Mouse (Mus musculus): ENCODE results near the gene Cavin1. TPM values are rescaled to one million over a fixed set of nuclear protein-coding genes. Genes with fewer than 3 reads are reported as not detected.
A peak's percentile ranks its signal among the peaks of the same experiment; 100 is the strongest.

Cavin1 gene
- total RNA-seq, 1 experiment from 2014 or later: 0.93 TPM

DNA sequence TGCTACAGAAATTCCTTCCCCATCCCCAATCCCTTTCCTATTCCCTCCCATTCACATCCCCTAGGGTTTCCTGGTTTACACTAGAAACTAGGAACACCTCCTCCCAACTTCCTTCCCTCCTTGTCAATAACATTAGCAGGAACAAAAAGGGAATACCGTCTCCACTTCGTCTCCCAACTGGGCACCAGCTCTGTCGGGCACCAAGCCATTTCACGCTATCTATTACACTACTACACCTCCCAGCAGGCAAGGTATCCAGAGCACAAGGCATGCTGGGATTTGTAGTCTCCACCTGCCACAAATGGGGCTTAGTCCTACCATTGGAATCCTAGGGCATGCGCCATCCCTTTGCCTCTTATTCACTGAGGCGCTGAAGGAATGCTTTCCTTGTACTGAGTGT, 10.1 kb downstream of the Cavin1 start:
- ATAC-seq (ENCODE audit: extremely low read depth, insufficient number of reproducible peaks, low FRiP score, poor library complexity, severe bottlenecking): no peak

DNA sequence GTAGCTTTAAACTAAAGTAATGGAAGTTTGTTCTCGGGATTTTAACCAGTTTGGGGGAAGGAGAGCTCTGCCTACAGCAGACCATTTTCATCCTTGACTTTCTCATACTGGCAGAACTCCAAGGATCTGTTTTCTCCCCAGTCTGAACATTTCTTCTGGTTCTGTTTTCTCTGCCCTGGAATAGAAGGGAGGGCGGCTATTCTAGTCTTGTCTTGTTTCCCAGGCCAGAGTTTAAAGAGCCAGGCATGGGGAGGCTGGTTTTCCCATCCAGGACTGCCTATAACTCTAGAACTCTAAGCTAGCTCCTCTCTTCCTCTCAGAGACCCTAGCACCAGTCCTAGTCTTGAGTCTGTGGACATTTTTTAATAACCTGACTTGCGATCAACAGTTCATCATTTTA, 10.9 kb downstream of the Cavin1 start:
- no peak for ATAC-seq (ENCODE audit: extremely low read depth, insufficient number of reproducible peaks, low FRiP score, poor library complexity, severe bottlenecking)

DNA sequence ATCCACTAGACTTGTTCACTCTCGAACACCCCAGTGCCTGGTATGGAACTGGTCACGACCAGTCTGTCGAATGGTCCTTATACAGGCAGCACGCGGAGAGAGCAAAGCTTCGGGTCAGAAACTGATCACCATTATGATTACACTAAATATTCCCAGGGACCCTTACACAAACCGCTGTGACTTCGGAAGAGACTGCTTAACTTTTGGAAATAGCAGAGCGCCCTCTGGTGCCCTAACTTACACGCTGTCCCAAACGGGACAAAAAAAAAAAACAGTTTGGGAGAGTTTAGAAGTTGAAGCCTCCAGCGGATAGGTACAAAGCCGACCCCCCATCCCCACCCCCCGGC, 11.2 kb downstream of the Cavin1 start:
- peak; percentile 31; the same call in 1 of the 2 replicates for ATAC-seq (ENCODE audit: extremely low read depth, insufficient number of reproducible peaks, low FRiP score, poor library complexity, severe bottlenecking)

DNA sequence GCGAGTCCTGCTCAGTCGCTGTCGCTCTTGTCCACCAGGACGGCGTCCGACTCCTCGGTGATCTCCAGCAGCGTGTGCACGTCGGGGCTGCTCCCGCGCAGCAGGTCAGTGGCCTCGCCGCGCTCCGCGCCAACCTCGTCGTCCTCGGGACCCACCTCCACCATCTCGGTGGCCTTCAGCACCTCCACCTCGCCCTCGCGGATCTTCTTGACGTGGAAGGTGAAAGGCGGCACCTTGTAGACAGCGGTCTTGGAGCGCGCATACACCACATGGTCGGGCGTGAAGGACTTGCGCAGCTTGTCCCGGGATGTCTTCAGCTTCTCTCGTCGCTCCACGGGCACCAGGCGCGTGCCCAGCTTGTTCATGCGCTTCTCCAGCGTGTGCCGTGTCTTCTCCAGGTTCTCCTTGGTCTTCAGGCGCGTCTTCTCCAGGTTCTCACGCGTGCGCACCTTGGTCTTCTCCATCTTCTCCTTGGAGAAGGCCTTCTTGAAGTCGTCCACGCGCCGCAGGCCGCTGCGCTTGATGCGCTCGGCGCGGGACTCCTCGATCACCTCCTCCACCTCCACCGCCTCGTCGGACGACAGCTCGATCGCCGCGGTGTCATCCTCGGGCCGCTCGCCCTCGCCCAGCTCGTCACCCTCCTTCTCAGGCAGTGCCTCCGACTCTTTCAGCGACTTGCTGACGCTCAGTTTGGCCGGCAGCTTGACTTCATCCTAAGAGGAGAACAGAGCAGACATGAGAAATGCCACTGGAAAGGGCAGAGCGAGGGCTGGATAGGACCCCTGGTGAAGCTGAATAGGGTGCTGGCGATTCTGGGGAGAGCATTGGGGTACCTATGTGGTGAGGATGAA, 11.8 kb downstream of the Cavin1 start:
- no peak for ATAC-seq (ENCODE audit: extremely low read depth, insufficient number of reproducible peaks, low FRiP score, poor library complexity, severe bottlenecking)

DNA sequence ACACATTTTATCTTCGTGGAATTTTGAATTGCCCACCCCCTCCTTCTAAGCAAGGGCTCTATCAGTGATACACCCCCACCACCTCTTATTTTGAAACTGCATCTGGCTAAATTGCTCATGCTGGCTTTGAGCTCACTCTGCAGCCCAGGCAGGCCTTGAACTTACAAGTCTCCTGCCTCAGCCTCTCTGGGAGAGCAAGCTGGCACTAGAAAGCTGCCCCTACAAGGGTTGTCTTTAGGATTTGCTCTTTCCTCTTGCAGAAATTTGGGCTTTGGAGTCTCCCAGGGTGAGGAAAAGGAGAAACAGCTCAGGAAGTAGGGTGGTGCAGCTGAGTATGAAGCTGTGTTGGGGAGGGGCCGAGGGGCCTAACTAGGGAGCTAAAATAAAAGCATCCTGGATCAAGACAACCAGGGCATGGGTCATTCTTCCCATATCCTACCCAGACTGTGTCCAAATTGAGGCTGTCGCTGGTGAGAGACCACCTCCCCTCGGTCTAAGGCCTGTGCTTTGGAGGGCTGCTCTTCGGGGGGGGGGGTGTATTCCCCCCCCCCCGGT, 12.7 kb downstream of the Cavin1 start:
- no peak for ATAC-seq (ENCODE audit: extremely low read depth, insufficient number of reproducible peaks, low FRiP score, poor library complexity, severe bottlenecking)

DNA sequence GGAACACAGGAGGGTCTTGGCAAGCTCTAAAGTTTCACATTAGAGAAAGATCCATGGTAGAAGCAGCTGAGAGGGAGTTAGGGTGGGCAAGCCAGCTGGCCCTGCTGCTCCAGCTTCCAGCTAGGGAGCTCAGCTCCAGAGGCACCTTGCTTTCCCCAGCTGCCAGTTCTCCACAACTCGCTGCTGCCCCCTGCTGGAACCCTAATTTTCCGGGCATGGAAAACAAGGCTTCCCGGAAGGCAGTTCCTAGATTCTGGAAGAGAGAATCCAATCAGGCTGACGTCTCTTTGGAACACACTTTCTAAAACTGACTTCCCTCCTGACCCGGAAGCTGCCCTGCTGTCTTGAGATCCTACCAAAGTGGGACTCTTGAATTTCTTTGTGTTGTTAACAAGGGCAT, 13.4 kb downstream of the Cavin1 start:
- no peak for ATAC-seq (ENCODE audit: extremely low read depth, insufficient number of reproducible peaks, low FRiP score, poor library complexity, severe bottlenecking)

DNA sequence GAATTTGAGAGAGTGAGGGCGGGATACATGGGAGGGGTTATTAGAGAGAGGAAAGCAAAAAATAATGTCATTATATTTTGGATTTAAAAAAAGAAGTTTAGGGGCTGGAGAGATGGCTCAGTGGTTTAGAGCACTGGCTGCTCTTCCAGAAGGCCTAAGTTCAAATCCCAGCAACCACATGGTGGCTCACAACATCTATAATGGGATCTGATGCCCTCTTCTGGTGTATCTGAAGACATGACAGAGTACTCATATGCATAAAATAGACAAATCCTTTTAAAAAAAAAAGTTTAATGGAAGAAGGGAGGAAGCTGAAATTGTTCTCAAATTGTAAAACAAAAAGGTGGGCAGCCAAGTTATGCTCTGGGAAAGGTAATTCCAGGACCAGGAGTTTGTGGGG, 21.1 kb downstream of the Cavin1 start:
- no peak for ATAC-seq (ENCODE audit: extremely low read depth, insufficient number of reproducible peaks, low FRiP score, poor library complexity, severe bottlenecking)

DNA sequence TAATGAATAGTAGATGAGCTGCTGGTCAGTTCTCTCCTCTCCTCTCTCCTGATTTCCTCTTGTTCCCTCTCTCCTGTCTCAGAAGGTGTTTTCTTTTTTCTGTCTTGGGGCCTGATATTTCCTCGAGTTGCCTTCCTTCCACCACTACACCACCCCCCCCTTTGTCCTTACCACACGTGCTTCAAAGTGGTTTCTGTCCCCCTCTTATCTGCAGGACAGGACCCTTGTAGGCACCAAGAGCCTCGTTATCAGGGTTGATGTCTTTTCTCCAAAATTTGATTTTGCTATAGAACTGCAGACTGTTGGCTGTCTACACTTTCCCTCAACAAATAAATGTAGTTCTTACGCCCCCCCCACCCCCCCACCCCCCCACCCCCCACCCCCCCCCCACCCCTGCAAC, 22.4 kb downstream of the Cavin1 start:
- ATAC-seq (ENCODE audit: extremely low read depth, insufficient number of reproducible peaks, low FRiP score, poor library complexity, severe bottlenecking): no peak

DNA sequence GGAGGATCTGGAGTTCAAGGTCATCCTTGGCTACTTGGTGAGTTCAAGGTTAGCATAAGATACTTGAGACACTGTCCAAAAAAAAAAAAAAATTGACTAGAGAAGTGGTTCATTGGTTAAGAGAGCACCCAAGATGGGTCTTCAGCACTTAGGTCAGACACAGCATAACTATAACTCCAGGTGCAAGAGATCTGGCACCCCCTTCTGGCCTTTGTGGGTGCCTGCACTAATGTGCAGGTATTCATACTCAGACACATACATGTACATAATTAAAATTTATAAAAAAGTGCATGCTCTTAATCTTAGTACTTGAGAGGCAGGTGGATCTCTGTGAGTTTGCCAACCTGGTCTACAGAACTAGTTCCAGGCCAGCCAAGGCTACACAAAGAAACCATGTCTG, 23.1 kb downstream of the Cavin1 start:
- peak; percentile 62; the same call in 1 of the 2 replicates for ATAC-seq (ENCODE audit: extremely low read depth, insufficient number of reproducible peaks, low FRiP score, poor library complexity, severe bottlenecking)

DNA sequence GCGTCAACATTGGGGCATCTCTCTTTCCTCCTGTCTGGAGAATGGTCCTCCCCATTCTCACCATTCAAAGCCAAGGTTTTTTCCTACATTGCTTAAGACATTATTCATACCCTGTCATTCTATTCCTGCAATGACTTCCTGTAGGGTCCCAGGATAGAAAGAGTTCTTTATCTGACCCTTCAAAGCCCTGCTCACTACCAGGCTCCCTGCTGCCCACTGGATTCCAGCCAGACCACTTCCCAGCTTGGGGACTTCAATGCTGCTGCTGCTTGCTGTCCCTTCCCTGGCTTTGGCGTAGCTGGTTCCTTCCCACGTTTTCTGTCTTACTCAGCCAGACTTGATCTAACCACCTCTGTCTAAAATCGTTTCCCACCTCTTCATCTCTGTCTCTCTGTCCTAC, 23.8 kb downstream of the Cavin1 start:
- no peak for ATAC-seq (ENCODE audit: extremely low read depth, insufficient number of reproducible peaks, low FRiP score, poor library complexity, severe bottlenecking)

DNA sequence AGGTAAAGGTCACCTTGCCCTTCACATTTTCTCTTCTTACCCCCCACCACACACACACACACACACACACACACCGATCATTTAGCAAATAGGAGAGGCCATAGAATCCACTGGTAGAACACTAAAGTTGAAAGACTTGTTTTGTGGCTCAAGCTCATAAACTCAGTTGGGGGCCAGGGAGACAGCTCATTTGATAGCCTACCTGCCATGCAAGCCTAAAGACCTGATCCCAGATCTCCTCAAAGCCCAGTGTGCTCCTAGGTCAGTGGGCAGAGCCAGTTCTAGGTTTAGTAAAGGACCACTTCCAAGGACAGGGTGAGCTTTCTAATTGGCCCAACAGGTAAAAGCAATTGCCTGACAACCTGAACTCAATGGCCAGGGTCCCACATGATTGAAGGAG, 28.3 kb downstream of the Cavin1 start:
- no peak for ATAC-seq (ENCODE audit: extremely low read depth, insufficient number of reproducible peaks, low FRiP score, poor library complexity, severe bottlenecking)

DNA sequence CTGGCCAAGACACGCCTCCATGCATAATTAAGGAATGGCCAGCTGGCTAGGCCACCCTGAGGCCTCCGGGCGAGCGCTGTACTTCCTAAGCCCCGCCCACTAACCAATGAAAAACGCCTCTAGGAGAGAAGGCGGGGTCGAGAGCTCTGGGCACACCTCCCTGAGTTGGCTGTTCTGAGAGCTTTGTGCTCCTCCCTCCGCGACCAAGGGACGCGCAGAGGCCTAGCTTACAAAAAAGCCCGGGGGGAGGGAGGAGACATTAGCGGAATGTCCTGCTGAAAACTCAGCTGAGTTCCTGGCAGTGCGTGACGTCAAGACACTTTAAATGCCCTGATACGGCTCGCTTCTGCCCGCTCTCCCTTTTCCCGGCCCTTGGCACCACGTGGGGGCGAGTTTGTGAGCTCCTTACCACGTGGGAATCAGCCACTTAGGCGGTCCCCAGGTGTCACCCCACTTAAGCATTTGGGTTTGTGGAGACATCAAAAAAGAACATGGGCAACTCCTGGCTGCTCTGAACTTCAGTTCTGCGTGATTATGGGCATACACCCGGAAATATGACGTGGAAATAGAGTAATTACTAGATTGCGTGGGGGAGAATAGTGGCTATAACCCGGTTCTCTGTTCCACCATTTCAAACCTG, 31.1 kb downstream of the Cavin1 start, which contains the start of gene Stat3:
Gene Stat3 (minus strand): TSS at position 29 of the 640 bp plus-strand sequence.
- peak; percentile 87 for ATAC-seq (ENCODE audit: extremely low read depth, insufficient number of reproducible peaks, low FRiP score, poor library complexity, severe bottlenecking)

DNA sequence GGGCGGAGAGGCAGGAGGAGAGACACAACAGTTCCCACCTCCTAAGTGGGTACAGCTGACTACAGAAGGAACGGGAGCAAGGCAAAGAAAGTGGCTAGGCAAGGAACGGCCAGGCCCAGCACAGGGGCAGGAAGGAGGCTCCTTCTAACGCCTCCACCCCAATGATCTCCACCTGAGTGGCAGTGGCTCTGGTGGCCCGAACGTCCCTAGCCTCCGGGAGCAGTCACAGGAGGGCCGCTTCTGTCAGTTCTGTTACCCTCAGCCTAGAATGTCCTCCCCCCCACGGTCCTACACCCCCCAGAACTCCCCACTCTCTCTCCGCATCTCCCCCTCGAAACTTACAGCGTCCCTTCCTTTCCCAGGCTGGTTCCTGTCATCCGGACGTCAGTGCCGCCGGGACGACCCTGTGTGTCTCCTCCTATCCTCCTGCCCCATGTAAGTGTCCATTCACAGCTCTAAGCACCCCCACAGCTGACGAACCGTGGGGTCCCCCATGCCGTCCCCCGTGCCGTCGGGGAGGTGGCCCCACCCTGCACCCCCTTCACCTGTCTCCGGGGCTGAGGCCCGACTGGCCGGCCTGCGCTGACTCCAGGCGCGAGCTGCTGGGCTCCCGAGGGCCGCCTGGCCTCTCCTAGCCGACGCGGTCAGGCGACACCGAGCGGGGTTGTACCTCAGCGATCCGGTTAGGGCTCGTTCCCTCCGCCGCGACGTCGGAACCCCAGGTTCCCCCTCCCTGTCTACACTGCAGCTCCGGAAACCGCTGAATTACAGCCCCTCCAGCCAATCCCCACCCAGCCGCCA, 31.8 kb downstream of the Cavin1 start:
- ATAC-seq (ENCODE audit: extremely low read depth, insufficient number of reproducible peaks, low FRiP score, poor library complexity, severe bottlenecking): no peak; the same call in 1 of the 2 replicates

DNA sequence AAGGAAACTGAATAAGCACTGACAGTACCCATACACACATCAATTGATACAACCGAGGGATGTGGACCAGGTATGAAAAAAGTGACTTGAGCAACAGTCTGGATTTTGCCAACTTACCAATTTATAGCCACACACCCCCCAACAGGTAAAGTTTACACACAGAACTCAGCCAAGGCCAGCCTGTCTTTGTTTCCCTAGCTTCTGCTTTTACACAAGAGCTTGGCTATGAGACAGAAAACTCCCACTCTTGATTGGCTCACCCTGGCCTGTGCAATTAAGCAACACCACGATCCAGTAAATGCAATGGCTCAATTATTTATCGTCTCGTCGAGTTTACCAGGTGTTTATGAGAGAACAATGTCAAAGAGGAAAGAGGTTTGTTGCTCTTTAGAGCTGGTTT, 32.6 kb downstream of the Cavin1 start:
- peak; percentile 18; the same call in 1 of the 2 replicates for ATAC-seq (ENCODE audit: extremely low read depth, insufficient number of reproducible peaks, low FRiP score, poor library complexity, severe bottlenecking)

DNA sequence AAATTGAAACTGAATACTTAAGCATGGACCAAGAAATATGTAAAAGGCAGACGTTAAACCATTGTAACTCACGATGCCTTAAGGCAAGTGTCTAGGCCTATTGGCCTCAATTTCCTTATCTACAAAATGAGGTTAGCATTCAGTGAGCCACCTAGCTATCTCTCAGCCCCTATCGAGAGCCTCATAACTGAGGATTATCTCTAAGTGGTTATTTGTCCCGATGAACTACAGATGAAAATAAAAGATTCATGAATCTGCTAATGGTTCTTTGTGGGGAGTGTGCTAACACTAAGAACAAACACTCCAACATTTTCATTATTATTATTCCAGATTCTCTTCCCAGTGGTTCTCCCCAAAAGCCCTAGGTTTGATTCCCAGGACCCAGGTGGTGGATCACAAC, 33.4 kb downstream of the Cavin1 start:
- ATAC-seq (ENCODE audit: extremely low read depth, insufficient number of reproducible peaks, low FRiP score, poor library complexity, severe bottlenecking): no peak

DNA sequence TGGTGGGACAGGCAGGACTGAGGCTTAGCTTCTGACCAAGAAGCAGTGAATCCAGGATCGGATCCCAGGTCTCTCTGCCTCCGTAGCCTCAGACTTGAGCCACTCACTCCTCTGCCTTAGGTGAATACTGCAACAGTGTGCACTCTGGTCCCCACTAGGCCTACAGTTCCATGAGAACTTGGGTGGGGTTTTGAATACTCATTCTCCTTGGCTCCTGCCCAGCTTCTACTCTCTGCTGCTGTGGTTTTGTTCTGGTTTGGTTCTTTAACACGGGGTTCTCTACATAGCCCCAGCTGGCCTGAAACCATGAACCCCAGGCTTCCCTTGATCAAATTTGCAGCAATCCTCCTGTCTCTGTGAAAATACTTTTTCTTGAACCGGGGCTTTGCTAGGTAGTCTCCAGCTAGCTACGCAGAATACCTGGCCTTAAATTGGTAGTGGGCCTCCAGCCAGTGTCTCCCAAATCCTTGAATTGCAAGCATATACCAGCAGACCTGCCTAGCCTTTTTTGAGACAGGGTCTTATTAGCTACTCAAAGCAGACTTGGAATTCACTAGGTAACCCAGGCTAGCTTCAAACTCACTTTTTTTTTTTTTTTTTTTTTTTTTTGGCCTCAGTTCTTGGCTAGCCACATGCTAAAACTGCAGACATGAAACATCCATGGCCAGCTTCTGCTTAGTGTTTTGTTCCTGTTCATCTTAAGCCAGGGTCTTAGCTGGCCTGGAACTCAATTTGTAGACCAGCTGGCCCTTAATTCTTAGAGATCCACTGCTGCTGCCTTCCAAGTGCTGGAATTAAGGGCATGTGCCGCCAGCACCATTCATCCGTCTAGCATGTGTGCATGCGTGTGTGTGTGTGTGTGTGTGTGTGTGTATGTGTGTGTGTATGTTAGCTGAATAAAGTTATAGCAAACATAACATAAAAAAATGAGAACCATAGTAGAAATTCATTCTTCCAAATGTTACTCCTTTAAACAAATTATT, 35.0 kb downstream of the Cavin1 start:
- no peak for ATAC-seq (ENCODE audit: extremely low read depth, insufficient number of reproducible peaks, low FRiP score, poor library complexity, severe bottlenecking)

DNA sequence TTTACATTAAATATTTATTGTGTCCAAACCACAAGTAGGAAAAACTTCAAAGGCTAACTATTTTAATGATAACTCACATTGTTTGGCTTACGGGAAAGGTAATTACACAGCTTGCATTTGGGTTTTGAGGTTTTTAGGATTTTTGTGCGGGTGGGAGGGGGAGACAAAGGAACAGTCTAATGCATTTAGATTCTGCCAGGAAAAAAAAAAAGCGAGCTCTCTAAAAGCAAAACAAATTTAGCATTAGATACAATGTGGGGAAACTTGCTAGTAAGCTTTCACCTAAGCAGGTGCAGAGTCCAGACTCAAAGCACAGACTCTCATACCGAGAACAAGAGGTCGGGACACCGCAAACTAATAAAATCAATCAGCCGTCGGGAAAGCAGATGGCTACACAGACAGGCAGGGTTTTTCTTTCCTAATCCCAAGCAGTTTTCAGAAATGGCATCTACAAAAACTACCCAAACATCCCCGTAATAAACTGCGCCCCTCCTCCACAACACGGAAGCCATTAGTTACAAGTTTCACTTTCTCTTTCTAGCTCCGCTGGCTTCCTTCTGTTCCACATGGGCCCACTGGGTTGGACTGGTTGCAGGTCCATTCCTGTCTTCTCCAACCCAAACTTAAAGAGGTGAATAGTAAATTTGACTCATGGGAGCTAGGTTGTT, 39.3 kb downstream of the Cavin1 start:
- ATAC-seq (ENCODE audit: extremely low read depth, insufficient number of reproducible peaks, low FRiP score, poor library complexity, severe bottlenecking): peak; percentile 80

DNA sequence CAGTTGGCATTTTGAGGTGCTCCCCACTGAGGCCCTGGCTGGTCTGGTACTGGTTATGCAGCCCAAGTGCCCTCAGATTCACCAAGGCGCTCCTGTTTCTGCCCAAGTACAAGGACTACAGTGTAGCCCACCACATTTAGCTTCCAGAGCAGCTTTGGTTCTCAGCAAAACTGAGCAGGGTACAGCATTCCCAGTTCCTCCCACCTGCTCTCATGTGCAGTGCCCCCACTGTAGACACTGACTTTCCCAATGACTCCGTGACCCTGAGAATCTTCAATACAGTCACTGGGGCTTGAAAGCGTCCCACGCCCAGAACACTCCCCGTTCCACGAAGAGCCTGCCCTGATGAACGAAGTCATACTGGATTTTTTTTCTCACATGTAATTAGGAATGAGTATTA, 40.1 kb downstream of the Cavin1 start:
- no peak for ATAC-seq (ENCODE audit: extremely low read depth, insufficient number of reproducible peaks, low FRiP score, poor library complexity, severe bottlenecking)
